Mouse (Mus musculus) erythroblast, embryonic 14.5 days (primary cell): ENCODE measurements at regions not wholly inside any gene's neighbourhood (a gene's known extent, or its start where the extent isn't known, plus 50 kb on each side); places are given as distances from the start of the nearest gene placed in this dataset.

Source experiments
- GATA1 ChIP-seq: IDR thresholded peaks from 2 replicates; pipeline ENCODE4 v1.6.1; 2012; ENCODE audit warnings: low read length, inconsistent platforms, mixed read lengths
- TAL1 ChIP-seq: IDR thresholded peaks from 3 replicates; pipeline ENCODE4 v1.6.1; 2012; ENCODE audit warnings: low read length, inconsistent platforms, mixed read lengths

DNA sequence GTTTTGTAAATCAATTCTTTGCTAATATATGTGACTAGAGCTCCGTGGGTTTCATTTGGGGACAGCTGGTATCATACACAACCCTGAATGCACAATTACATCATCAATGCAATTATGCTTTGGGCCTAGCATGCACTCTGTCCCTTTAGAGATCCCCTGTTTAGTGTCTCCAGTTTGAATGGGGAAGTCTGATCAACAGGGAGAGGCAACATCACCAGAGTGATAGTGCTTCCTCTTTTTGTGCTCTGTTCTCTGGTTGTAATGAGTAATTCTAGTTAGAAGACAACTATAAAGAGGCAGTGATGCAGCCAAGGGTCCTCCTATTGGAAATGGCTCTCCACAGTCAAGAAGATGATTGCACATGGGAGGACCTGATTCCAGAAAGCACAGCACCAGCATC, 158.7 kb upstream of the Tbca start:
- no peak for TF ChIP-seq GATA1
- TF ChIP-seq TAL1 = no peak
